Mouse (Mus musculus): ENCODE results near the gene Vat1l.

Vat1l gene

DNA sequence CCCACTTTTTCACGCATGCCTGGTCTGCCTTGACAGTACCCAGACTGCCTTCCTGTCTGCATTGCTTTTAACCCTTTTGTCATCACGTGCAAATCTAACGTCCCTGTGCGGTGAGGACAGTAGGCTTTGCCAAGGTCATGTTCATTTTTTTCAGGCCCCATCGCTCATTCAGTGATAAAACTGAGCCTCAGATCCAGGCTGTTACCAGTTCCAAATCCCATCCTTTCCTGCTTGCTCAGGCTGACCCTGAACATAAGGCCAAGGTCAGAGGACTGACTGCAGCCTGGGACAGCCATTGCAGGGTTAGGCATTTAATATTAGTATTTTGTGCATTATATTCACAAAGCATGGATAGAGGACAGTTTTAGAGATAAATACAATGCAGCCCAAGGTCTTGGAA lies 192.9 kb downstream of the Vat1l start:
- DNase-seq (ENCODE audit: low spot score in 2 of 2) = no peak

DNA sequence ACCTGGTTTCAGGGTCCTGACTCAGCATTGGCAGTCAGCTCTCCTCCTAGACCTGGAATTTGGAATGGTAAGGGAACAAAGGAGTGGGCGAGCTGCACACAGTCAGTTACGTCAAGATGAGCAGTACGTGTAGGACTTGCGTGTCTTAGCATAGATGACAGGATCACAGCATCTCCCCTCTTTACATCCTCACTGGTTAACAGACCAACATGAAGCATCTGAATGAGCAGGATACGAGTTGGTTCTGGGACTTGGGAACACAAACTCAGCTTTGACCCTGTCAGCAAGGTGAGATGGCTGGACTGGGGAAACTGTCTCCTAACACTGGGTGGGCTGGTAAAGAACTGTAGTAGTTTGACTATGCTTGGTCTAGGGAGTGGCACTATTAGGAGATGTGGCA lies 193.9 kb downstream of the Vat1l start:
- no peak for DNase-seq (ENCODE audit: low spot score in 2 of 2)

GRCm38 (mm10) chr8:114401679-114402078 lies 196.3 kb downstream of the Vat1l start:
- no peak for DNase-seq (ENCODE audit: low spot score in 2 of 2)

DNA sequence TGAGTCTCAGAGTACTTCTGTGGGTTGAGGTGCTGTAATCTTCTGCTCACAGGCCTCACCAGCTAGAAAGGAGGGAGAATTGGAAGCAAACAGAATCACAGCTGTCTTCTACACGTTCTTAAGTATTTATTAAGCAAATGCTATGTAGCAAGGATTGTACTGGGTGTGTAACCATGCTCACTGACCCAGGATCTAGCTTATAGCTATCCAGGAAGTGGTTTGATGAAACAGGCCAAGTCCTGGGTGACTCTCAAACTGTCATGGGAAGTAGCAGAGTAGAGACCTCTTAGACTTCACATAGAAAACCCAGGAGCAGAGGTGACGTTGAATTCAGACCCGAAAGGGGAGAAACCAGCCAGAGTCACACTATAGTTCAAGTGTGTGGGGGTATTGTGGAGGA lies 206.0 kb downstream of the Vat1l start:
- no peak for DNase-seq (ENCODE audit: low spot score in 2 of 2)

- DNase-seq (ENCODE audit: low spot score in 2 of 2) = no peak
These were observed 212.4 kb downstream of the Vat1l start, which contains the start of gene Clec3a for GRCm38 (mm10) chr8:114417786-114418185. Gene Clec3a, plus strand, starts transcription at chr8:114418086.

- no peak for DNase-seq (ENCODE audit: low spot score in 2 of 2)
These were observed 213.1 kb downstream of the Vat1l start for GRCm38 (mm10) chr8:114418486-114418885.

GRCm38 (mm10) chr8:114418904-114419303 lies 213.5 kb downstream of the Vat1l start:
- DNase-seq (ENCODE audit: low spot score in 2 of 2) = no peak

DNA sequence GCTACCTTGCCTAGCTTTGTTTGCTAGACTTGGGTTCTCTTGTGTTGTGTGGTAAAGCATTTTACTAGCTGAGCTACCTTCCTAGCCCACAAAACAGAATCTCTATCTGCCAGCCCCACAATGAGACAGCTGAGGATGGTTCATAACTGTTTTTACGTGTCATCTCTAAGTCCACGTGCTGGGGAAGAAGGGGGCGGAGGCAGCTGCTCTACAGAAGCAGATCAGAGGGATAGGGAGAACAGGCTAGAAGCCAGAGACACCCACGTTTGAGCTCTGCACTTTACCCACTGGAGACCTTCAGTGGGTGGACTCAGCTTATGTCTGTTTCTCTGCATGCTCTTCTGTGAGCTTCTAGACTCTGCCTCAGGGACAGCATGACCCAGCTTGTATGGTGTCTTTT lies 216.1 kb downstream of the Vat1l start:
- no peak for DNase-seq (ENCODE audit: low spot score in 2 of 2)
